Mouse (Mus musculus) CD4-positive, CD25-positive, alpha-beta regulatory T cell, adult 4 months (primary cell): ENCODE measurements at regions not wholly inside any gene's neighbourhood (a gene's known extent, or its start where the extent isn't known, plus 50 kb on each side); places are given as distances from the start of the nearest gene placed in this dataset.

Experiments used
- ATAC-seq: one replicate; pipeline ENCODE4 v1.8.0; 2017

- ATAC-seq, result no peak
These were observed 318.3 kb upstream of the Gm26657 start for GRCm38 (mm10) chr4:56421575-56421974.

DNA sequence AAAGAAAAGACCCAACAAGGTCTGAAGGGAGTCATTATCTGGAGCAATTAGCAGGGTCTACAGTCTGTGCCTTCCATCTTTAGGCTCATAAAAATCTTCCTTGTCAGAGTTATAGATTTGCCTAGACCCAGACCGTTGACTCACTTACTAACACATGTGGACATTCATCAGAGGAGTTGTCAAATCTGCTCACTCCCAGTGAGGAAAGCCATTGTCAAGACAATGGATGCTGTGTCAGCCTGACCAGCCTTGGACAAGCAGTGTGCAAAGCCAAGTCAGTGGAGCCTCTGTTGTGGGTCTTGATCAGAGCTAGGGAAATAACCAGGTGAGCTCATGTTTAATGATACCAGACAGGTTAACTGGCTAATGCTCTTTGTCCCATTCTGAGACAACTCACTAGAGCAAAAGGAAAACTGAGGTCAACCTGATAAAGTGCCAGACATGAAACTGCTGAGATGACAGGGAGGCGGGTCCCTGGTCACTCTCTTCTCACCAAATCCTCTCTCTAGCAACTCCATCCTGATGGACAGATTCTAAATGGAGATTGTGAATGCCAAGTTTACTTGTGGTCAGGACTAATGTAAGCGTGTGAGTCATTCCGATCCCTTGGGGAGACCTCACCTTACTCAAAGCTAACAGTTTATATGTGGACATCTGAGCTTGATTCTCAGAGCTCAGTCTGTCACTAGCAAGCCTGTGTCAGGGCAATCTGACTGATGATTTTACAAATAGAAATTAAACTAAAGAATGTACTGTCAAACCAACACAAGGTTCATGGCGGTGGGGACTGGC is 320.6 kb upstream of the Gm26657 start:
- no peak for ATAC-seq

DNA sequence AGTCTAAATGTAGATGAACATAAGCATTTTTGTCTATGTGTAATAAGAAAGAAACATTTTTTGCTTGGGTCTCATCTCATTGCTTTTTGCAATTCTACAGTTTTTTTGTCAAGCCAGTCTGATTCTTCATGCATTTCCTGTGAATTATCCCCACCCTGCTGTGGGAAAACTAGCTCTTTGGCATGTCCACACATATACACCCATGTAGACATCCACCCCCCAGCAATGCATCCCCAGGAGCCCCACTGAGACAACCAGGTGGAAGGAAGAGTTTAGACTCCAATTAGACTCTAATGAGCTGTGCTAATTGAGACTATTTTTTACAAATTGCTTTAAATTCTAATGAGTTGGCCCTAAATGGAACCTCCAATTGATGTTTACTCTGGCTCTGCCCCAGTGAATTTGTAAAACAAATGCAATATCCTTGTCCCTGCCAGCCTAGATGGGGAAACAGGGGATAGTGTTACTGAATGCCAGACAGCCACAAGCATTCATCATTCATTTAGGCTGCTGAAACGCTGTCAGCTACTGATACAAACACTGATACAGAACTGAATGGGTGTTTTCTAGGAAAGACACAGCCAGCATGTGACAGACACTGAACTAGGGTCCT is 328.7 kb upstream of the Gm26657 start:
- no peak for ATAC-seq

DNA sequence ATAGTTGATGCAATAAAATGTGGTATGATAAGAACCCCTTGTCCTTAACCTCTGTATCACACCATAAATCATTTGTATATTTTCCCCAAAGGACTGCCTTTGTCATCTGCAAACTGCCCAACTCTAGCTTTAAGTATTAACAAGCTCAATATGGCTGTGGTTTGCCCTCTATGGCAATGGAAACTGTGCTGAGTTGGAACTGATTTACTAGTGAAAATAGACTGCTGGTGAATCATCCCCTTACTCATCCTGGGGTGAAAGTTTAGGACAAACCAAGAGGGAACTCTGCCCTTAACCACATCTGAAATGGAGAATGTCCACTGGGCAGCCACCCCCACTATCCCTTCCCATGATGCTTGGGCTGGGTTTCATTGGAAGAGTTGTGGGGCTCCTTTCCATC is 346.1 kb upstream of the Gm26657 start:
- ATAC-seq, result no peak

- no peak for ATAC-seq
These were observed 352.8 kb upstream of the Gm26657 start for GRCm38 (mm10) chr4:56387051-56387450.

DNA sequence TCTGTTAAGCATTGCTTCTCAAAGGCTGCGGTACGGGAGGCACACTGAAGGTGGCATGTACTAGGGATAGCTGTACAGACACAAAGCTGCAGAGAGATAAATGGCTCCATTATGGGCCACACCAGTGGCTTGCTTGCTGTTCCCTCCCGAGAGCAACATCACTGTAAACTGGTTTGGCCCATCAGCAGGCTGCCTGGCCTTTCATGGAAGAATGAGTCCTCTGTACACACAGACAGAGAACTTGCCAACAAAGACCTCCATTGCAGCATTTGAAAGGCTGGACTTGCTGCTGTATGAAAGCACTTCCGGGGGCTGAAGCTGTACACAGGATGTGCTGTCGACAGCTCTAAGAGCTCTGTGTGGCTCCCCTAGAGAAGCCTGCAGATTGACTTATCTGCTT is 364.1 kb upstream of the Gm26657 start:
- ATAC-seq, result no peak

GRCm38 (mm10) chr4:56374466-56374865 is 365.4 kb upstream of the Gm26657 start:
- ATAC-seq, result no peak

DNA sequence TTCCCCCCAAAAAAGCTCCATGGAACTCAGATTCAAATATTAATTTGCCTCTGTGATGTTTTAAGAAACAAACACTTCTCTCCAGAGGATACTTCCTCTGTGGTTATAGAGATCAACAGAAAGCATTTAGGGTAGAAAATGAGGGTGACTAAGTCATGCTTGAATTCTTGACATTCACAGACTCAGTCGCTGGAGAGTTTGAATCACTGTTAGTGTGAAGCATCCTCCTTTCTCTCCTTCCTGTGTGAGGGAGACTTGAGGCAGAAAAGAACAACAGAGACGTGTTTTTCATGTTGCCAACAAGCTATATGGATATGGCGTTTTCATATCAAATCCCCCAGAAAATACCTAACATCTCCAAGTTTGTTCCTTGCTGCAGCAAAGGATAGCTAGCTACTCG is 366.1 kb upstream of the Gm26657 start:
- no peak for ATAC-seq

DNA sequence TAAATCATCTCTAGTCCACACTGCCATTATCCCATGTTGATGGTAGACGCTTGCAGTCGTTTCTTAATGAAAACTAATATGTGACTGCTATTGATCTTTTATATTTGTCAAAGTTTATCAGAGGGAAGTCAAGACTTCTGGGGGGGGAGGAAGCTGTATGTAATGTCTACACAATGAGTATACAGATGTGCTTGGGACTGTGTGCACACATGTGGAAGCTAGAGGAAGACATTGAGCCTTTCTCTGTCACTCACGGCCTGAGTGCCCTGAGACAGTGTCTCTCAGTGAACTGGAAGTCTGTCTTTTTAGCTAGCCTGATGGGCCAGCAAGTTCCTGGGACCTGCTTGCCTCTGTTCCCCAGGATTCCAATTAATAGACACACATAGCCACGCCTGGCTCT is 366.7 kb upstream of the Gm26657 start:
- no peak for ATAC-seq

- no peak for ATAC-seq
These were observed 367.2 kb upstream of the Gm26657 start for GRCm38 (mm10) chr4:56372711-56373110.

- no peak for ATAC-seq
These were observed 375.3 kb upstream of the Gm26657 start for GRCm38 (mm10) chr4:56364594-56364993.

- ATAC-seq, result no peak
These were observed 377.7 kb upstream of the Gm26657 start for GRCm38 (mm10) chr4:56362121-56362520.

DNA sequence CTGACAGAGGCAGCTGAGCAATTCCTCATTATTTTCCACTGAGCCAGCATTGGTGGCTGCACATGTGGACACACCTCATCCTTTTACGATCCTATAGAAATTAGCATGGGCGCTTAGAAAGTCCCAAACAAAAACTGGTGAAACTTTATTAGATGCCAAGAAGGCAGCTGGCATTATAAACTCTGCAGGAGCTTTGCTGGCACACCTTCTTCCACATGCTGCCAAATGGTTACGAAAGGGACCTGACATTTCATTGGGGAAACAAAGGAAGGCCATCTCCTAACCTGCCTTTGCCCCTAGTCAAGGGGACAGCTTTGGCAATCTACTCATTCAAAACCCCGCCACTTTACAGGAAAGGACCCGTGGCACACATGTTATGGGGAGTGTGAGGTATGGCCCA is 390.7 kb upstream of the Gm26657 start:
- ATAC-seq, result no peak

DNA sequence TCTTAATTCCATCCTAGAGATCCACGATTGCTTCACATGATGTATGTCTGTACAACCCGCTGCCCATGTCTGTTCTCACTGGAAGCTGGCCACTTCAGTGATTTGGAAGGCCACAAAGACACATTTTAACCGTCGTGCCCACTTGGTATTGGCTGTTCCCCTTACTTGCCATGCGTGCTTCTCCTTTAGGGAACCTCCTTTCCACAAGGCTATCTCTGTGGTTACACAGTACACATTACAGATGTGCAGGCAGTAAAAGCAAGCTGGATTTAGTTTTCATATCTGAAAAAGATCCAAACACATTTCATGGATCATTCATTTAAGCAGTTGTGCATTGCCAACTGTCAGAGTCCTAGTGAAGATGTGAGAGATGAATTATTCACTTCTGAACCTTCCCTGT is 414.7 kb upstream of the Gm26657 start:
- no peak for ATAC-seq

- no peak for ATAC-seq
These were observed 420.7 kb upstream of the Gm26657 start for GRCm38 (mm10) chr4:56319134-56319533.

GRCm38 (mm10) chr4:56305664-56306330 is 434.1 kb upstream of the Gm26657 start:
- no peak for ATAC-seq

- no peak for ATAC-seq
These were observed 435.6 kb upstream of the Gm26657 start for GRCm38 (mm10) chr4:56304275-56304674.

- ATAC-seq, result no peak
These were observed 451.9 kb upstream of the Gm26657 start for GRCm38 (mm10) chr4:56287980-56288379.

- no peak for ATAC-seq
These were observed 455.4 kb upstream of the Gm26657 start for GRCm38 (mm10) chr4:56284490-56284889.

DNA sequence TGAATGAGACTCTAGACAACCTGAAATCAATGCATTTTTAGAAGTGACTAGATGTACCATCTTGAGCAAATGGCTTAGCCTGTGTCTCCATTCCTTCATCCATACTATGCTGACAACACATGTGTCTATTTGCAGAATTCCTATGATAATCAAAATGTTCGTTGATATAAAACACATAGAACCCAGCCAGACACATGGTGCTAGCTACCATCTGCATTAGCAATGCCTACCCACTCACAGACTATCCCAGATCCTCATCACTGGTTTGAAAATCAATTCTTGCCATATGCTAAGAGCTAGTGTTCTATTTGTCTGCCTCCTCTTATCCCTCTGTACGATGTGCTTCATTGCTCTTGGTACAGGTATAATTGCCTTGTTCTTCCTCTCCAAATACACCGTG is 464.0 kb upstream of the Gm26657 start:
- ATAC-seq, result no peak

DNA sequence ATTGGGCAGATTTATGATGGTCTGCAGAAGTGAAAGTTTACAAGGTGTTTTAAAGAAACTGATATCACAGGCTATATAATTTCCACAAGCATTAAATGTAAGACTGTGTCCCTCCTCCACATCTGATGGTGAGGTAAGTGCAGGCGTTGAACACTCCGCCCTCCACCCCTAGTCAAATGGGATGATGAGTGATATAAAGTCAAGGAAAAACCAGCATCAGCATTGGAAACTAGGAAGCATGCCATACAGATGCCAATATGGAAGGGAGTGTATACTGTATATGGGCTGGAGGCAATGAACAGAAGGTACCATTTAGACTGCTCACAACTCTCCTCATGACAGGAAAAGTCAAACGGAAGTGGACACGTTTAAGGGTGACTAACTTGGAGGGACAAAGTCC is 468.5 kb upstream of the Gm26657 start:
- ATAC-seq, result no peak

DNA sequence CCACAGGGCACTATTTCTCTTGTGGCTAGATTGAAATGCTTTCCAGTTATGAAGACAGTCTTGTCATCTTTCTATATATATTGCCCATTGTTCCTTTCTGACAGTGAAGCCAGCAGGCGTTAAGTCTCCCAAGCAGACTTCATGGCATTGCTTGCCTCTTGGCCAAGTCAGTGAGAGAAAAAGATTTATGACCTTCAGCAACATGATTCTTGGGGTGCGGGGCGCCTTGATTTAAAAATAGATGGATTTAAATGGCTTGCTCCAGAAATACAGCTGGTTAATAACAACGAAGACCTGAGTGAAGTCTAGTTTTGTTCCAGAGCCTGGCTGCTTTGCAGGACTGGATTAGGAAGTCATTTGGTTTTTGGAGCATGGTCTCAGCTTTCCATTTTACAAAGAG is 475.2 kb upstream of the Gm26657 start:
- no peak for ATAC-seq

- ATAC-seq, result no peak
These were observed 476.0 kb upstream of the Gm26657 start for GRCm38 (mm10) chr4:56263822-56264221.

DNA sequence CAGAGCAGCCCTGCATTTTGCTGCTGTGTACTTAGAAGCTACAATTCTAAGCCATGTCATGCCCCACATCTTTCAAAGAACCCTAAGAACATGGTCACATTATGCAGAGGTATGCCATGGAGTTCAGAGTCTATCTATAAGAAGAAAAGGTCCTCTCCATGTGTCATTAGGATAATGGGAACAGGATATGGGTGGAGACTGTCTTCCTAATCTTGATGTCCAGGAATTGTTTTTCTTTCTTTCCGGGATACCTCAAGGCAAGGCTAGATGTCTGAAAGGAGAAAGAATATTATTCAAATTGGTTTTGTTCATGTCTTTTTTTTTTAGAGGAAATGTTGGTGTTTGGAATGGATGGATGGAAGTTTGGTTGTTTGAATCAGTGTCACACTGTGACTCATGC is 477.3 kb upstream of the Gm26657 start:
- no peak for ATAC-seq
